Mouse (Mus musculus) gastrocnemius, adult 18-20 months (tissue): ENCODE results near the gene Sfxn5. TPM values are rescaled to one million over a fixed set of nuclear protein-coding genes. Genes with fewer than 3 reads are reported as not detected.

Source experiments
- DNase-seq: peaks from one replicate; pipeline ENCODE4 v3.0.0; 2021; ENCODE audit warnings: low spot score
- total RNA-seq, 2 experiments: library from RNA; stranded (reverse); gene quantifications; 2 replicates each; pipeline ENCODE4 v1.2.3; 2021

Sfxn5 gene
- total RNA-seq, 2 experiments from 2014 or later: 4.3 to 6.5 TPM

GRCm38 (mm10) chr6:85366387-85366786 is 33.2 kb upstream of the Sfxn5 start:
- no peak for DNase-seq

GRCm38 (mm10) chr6:85364439-85364838 is 31.2 kb upstream of the Sfxn5 start:
- DNase-seq: no peak

GRCm38 (mm10) chr6:85363906-85364260 is 30.7 kb upstream of the Sfxn5 start:
- DNase-seq: no peak

- DNase-seq: no peak
Measured at GRCm38 (mm10) chr6:85363231-85363905, 30.1 kb upstream of the Sfxn5 start.

GRCm38 (mm10) chr6:85362610-85363009 is 29.4 kb upstream of the Sfxn5 start:
- no peak for DNase-seq

GRCm38 (mm10) chr6:85360311-85360710 is 27.1 kb upstream of the Sfxn5 start:
- no peak for DNase-seq

GRCm38 (mm10) chr6:85358877-85359276 is 25.7 kb upstream of the Sfxn5 start:
- no peak for DNase-seq

- no peak for DNase-seq
Measured at GRCm38 (mm10) chr6:85356682-85357465, 23.7 kb upstream of the Sfxn5 start.

GRCm38 (mm10) chr6:85355753-85356152 is 22.5 kb upstream of the Sfxn5 start:
- no peak for DNase-seq

GRCm38 (mm10) chr6:85354709-85355108 is 21.5 kb upstream of the Sfxn5 start:
- no peak for DNase-seq

GRCm38 (mm10) chr6:85353706-85354105 is 20.5 kb upstream of the Sfxn5 start:
- no peak for DNase-seq

- DNase-seq: no peak
Measured at GRCm38 (mm10) chr6:85350157-85350556, 16.9 kb upstream of the Sfxn5 start.

- DNase-seq: peak; percentile 60
Measured at GRCm38 (mm10) chr6:85349246-85349645, 16.0 kb upstream of the Sfxn5 start.

GRCm38 (mm10) chr6:85348133-85348532 is 14.9 kb upstream of the Sfxn5 start:
- no peak for DNase-seq

GRCm38 (mm10) chr6:85346028-85346634 is 12.9 kb upstream of the Sfxn5 start:
- peak; percentile 87 for DNase-seq

- no peak for DNase-seq
Measured at GRCm38 (mm10) chr6:85344929-85345328, 11.7 kb upstream of the Sfxn5 start.

- DNase-seq: no peak
Measured at GRCm38 (mm10) chr6:85343027-85343426, 9.8 kb upstream of the Sfxn5 start.

GRCm38 (mm10) chr6:85341814-85342501 is 8.7 kb upstream of the Sfxn5 start:
- no peak for DNase-seq

- DNase-seq: no peak
Measured at GRCm38 (mm10) chr6:85340184-85340583, 7.0 kb upstream of the Sfxn5 start.

- no peak for DNase-seq
Measured at GRCm38 (mm10) chr6:85339273-85339901, 6.2 kb upstream of the Sfxn5 start.

- no peak for DNase-seq
Measured at GRCm38 (mm10) chr6:85336944-85337343, 3.7 kb upstream of the Sfxn5 start.

GRCm38 (mm10) chr6:85335352-85335751 is 2.1 kb upstream of the Sfxn5 start:
- no peak for DNase-seq
